Mouse (Mus musculus) 3134 (cell line): ENCODE measurements around the gene Slc35f5.

Source experiments
- DNase-seq: peaks from one replicate; pipeline ENCODE4 v3.0.0-alpha.2; 2011; ENCODE audit warnings: low spot score; ENCODE audit not compliant: insufficient read length; ENCODE audit errors: extremely low read depth

Slc35f5 gene

GRCm38 (mm10) chr1:125568126-125568525 lies 7.7 kb downstream of the Slc35f5 start:
- DNase-seq, result no peak

DNA sequence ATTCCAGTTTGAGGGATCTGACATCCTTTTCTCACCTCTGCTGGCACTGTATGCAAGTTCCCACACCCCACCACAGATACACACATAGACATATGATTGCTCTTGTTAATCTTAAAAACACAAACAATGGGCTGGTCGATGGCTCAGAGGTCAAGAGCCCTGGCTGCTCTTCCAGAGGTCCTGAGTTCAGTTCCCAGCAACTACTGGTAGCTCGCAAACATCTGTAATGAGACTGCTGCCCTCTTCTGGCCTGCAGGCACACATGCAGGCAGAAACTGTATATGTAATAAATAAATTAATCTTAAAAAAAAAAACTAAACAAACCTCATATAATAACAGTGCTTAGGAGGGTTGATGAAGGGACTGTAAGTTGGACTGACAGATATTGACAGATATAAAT lies 13.8 kb downstream of the Slc35f5 start:
- DNase-seq, result peak; percentile 18

DNA sequence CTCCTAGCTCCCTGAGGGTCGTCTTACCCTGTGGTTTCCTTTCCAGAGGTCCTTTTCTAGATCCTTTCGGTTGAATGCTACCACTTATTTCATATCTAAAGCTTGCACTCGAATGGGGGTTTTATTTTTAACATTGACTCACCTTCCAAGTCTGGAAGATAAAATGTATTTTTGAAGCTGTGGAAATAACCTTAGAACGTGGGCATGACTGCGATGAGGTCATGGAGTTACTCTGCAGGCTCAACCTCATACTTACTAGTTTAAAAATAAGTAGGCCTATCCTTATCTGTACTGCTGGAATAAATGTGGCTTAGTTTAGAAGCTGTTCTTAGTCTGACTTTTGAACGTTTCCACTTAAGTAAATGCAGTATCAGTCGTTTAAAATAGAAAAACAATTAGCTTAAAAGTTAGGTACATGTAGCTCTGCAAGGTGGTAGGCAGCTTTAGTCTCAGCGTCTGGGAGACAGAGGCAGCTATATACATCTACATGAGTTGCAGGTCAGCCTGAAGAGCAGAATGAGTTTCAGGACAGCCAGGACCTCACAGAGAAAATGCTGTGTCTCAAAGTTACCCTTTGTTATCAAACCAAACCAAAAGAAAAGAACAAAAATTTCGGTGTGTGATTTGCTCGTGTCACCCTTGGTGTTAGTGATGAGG lies 15.2 kb downstream of the Slc35f5 start:
- no peak for DNase-seq

GRCm38 (mm10) chr1:125576965-125577364 lies 16.6 kb downstream of the Slc35f5 start:
- DNase-seq, result no peak

GRCm38 (mm10) chr1:125578091-125578490 lies 17.7 kb downstream of the Slc35f5 start:
- DNase-seq, result no peak

DNA sequence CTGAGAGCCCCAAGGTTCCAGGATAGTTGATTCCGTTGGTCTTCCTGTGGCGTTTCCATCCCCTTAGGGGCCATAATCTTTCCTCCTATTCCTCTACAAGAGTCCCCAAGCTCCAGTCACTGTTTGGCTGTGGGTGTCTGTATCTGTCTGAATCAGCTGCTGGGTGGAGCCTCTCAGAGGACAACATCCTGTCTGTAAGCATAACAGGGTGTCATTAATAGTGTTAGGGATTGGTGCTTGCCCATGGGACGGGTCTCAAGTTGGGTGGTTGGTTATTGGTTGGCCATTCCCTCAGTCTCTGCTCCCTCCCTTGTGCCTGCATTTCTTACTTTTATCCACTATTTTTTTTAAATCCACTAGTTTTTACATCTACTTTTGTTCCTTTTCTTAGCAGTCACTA lies 20.7 kb downstream of the Slc35f5 start:
- no peak for DNase-seq

- no peak for DNase-seq
Measured at GRCm38 (mm10) chr1:125603620-125604019, 43.2 kb downstream of the Slc35f5 start.

DNA sequence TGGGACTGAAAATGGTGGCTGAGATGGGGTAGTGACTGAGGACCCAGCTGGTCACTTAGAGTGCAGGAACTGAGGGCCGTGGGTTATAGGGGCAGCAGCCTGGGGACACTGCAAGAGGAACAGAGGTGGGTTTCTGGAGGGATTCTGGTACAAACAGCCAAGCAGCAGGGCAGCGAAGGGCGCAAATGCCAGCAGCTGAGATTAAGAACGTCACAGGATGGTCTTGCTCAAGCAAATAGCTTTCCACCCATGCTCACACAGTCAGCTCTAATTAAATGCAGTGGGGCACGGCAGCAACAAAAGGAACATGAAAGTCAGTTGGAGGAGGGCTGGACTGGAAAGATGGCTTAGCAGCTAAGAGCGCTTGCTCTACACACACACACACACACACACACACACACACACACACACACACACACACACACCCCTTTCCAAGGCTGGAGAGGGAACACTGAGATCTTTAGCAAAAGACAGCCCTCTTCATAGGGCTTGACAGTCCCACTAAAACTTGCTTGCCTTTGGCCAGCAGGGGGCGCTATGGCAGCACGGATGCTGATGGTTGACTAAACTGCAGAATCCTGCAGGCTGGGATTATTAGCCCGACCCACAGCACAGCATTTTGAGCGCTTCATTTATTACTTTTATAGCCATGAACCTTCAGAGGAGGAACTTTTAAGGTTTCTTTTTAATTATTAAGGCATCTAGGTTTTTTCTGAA lies 46.9 kb downstream of the Slc35f5 start:
- DNase-seq, result peak; percentile 36

GRCm38 (mm10) chr1:125624376-125625076 lies 64.1 kb downstream of the Slc35f5 start:
- DNase-seq, result no peak

GRCm38 (mm10) chr1:125639501-125640253 lies 79.3 kb downstream of the Slc35f5 start:
- no peak for DNase-seq

DNA sequence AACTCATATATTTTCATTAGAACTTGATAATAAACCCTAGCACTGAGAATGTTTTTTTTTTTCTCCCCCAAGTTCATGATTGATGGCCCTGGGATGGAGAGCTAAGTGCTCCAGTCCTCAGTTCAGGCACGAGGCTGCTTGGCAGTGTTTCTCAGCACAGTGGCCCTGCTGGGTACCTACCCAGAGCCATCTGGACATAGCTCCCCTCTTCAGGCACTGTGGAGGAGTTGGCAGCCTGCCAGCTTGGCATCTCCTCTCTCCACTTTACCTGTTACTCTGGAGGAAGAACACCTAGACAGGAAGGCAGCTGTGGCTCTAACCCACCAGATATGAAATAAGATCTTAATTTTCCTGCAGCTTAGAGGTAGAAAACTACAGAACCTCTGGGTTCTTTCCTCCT lies 83.2 kb downstream of the Slc35f5 start:
- no peak for DNase-seq
